Mouse (Mus musculus): ENCODE measurements around the gene Caln1. TPM values are rescaled to one million over a fixed set of nuclear protein-coding genes. Genes with fewer than 3 reads are reported as not detected.

Gene Caln1
- total and polyA plus RNA-seq, 3 experiments: not detected

- no peaks in the 10 kb centered on the region for H3K36me3 ChIP-seq (ENCODE audit: control insufficient read depth in 1 of 2, insufficient read depth in 2 of 2, low read length in 2 of 2)
- no peak overlapping the region for H3K27ac ChIP-seq (ENCODE audit: control insufficient read depth, low read depth, low read length)
- H3K27me3 ChIP-seq (ENCODE audit: control insufficient read depth in 1 of 2, insufficient read depth in 2 of 2, low read length in 2 of 2): no peaks in the 10 kb centered on the region
- H3K4me1 ChIP-seq (ENCODE audit: control insufficient read depth in 1 of 2, insufficient read depth in 2 of 2, low read length in 2 of 2): no peaks in the 10 kb centered on the region
- DNase-seq (ENCODE audit: low read depth, low spot score): no peak
- H3K4me3 ChIP-seq (ENCODE audit: control insufficient read depth in 1 of 2, insufficient read depth in 1 of 2, low read depth in 2 of 2, low read length in 2 of 2): no peak overlapping the region
- H3K9me3 ChIP-seq (replicated peaks; ENCODE audit: insufficient read depth, low read length): no peaks in the 10 kb centered on the region
- TF ChIP-seq USF1 (IDR thresholded peaks at IDR 0.05; ENCODE audit: low read depth, low read length) (no peak), NELFE (IDR thresholded peaks at IDR 0.05; ENCODE audit: low read depth, low read length) (no peak), HCFC1 (IDR thresholded peaks at IDR 0.05; ENCODE audit: low read depth, low read length) (no peak), SMC3 (IDR thresholded peaks at IDR 0.05; ENCODE audit: low read depth, low read length) (no peak), USF2 (IDR thresholded peaks at IDR 0.05; ENCODE audit: borderline replicate concordance in 1 of 2, insufficient read depth in 1 of 2, low read depth in 1 of 2, low read length in 2 of 2) (no peak), RCOR1 (IDR thresholded peaks at IDR 0.05; ENCODE audit: low read depth, low read length) (no peak)
- no peaks in the 10 kb centered on the region for H3K79me2 ChIP-seq (ENCODE audit: control insufficient read depth, insufficient read depth, low read length, poor library complexity)
- H3K9ac ChIP-seq (ENCODE audit: control insufficient read depth, low read depth, low read length, poor library complexity, severe bottlenecking): no peak overlapping the region
Measured at GRCm38 (mm10) chr5:130672588-130672987, 303.3 kb downstream of the Caln1 start.

- Histone ChIP-seq H3K27ac (ENCODE audit: control insufficient read depth, low read depth, low read length) (no peak overlapping the region), H3K36me3 (ENCODE audit: control insufficient read depth in 1 of 2, insufficient read depth in 2 of 2, low read length in 2 of 2) (no peaks in the 10 kb centered on the region), H3K9me3 (replicated peaks; ENCODE audit: insufficient read depth, low read length) (no peaks in the 10 kb centered on the region), H3K27me3 (ENCODE audit: control insufficient read depth in 1 of 2, insufficient read depth in 2 of 2, low read length in 2 of 2) (no peaks in the 10 kb centered on the region), H3K79me2 (ENCODE audit: control insufficient read depth, insufficient read depth, low read length, poor library complexity) (no peaks in the 10 kb centered on the region), H3K4me1 (ENCODE audit: control insufficient read depth in 1 of 2, insufficient read depth in 2 of 2, low read length in 2 of 2) (no peaks in the 10 kb centered on the region), H3K4me3 (ENCODE audit: control insufficient read depth in 1 of 2, insufficient read depth in 1 of 2, low read depth in 2 of 2, low read length in 2 of 2) (no peak overlapping the region), H3K9ac (ENCODE audit: control insufficient read depth, low read depth, low read length, poor library complexity, severe bottlenecking) (no peak overlapping the region)
- no peak for TF ChIP-seq MYC (IDR thresholded peaks at IDR 0.05; ENCODE audit: low read depth, low read length)
- no peak for TF ChIP-seq USF2 (IDR thresholded peaks at IDR 0.05; ENCODE audit: borderline replicate concordance in 1 of 2, insufficient read depth in 1 of 2, low read depth in 1 of 2, low read length in 2 of 2)
- TF ChIP-seq NELFE (IDR thresholded peaks at IDR 0.05; ENCODE audit: low read depth, low read length): no peak
- no peak for TF ChIP-seq GATA1 (IDR thresholded peaks at IDR 0.05; ENCODE audit: low read depth, low read length)
- no peak for TF ChIP-seq SMC3 (IDR thresholded peaks at IDR 0.05; ENCODE audit: low read depth, low read length)
- no peak for DNase-seq (ENCODE audit: low read depth, low spot score)
Measured at GRCm38 (mm10) chr5:130673092-130673491, 303.8 kb downstream of the Caln1 start.

GRCm38 (mm10) chr5:130677895-130678294 is 308.6 kb downstream of the Caln1 start:
- no peak for TF ChIP-seq KAT2A (conservative IDR thresholded peaks at IDR 0.05; ENCODE audit: low read depth, low read length)
- TF ChIP-seq ZNF384 (IDR thresholded peaks at IDR 0.05; ENCODE audit: low read depth, low read length): no peak
- TF ChIP-seq MYB (IDR thresholded peaks at IDR 0.05; ENCODE audit: low read depth, low read length): no peak
- TF ChIP-seq MEF2A (IDR thresholded peaks at IDR 0.05; ENCODE audit: extremely low read depth, insufficient replicate concordance, low read depth, low read length, poor library complexity, severe bottlenecking): no peak
- no peak for TF ChIP-seq MAX (IDR thresholded peaks at IDR 0.05; ENCODE audit: low read length)
- TF ChIP-seq USF2 (IDR thresholded peaks at IDR 0.05; ENCODE audit: borderline replicate concordance in 1 of 2, insufficient read depth in 1 of 2, low read depth in 1 of 2, low read length in 2 of 2): no peak
- TF ChIP-seq ZC3H11A (IDR thresholded peaks at IDR 0.05; ENCODE audit: low read depth, low read length): no peak
- TF ChIP-seq GABPA (IDR thresholded peaks at IDR 0.05; ENCODE audit: low read depth, low read length): no peak
- no peak for TF ChIP-seq ZMIZ1 (IDR thresholded peaks at IDR 0.05; ENCODE audit: low read depth, low read length)
- TF ChIP-seq RCOR1 (IDR thresholded peaks at IDR 0.05; ENCODE audit: low read depth, low read length): no peak

More at GRCm38 (mm10) chr5:130677895-130678294, 308.6 kb downstream of the Caln1 start:
- no peak for DNase-seq (ENCODE audit: low read depth, low spot score)
- H3K27ac ChIP-seq (ENCODE audit: control insufficient read depth, low read depth, low read length): no peak overlapping the region
- no peaks in the 10 kb centered on the region for H3K79me2 ChIP-seq (ENCODE audit: control insufficient read depth, insufficient read depth, low read length, poor library complexity)
- no peak overlapping the region for H3K4me3 ChIP-seq (ENCODE audit: control insufficient read depth in 1 of 2, insufficient read depth in 1 of 2, low read depth in 2 of 2, low read length in 2 of 2)
- no peak overlapping the region for H3K9ac ChIP-seq (ENCODE audit: control insufficient read depth, low read depth, low read length, poor library complexity, severe bottlenecking)
- H3K27me3 ChIP-seq (ENCODE audit: control insufficient read depth in 1 of 2, insufficient read depth in 2 of 2, low read length in 2 of 2): no peaks in the 10 kb centered on the region
- H3K9me3 ChIP-seq (replicated peaks; ENCODE audit: insufficient read depth, low read length): no peaks in the 10 kb centered on the region
- H3K4me1 ChIP-seq (ENCODE audit: control insufficient read depth in 1 of 2, insufficient read depth in 2 of 2, low read length in 2 of 2): no peaks in the 10 kb centered on the region
- no peaks in the 10 kb centered on the region for H3K36me3 ChIP-seq (ENCODE audit: control insufficient read depth in 1 of 2, insufficient read depth in 2 of 2, low read length in 2 of 2)
